Comparison of ENCODE assay signal across 22 mouse cellular contexts in genomic region chr3:122378634-122379033, GRCm38 (mm10).
DNase-seq lines count a peak whose midpoint lies in the region; ATAC-seq lines count a peak whose summit lies in the region.
"Had no signal": no experiment of that assay in that cellular context is flagged by ENCODE, and none has a peak within 500 bp of the region (broad histone marks: within the 10 kb centered on the region; RNA-seq: fewer than 3 reads in every experiment).

No protein-coding gene starts in this region.

- 77% methylated on average over 6 of the region's 6 CpGs for WGBS in midbrain, embryonic 10.5 days
- WGBS in midbrain, embryonic 14.5 days = 82% methylated on average over 6 of the region's 6 CpGs
- WGBS in forebrain, embryonic 12.5 days = 88% methylated on average over 6 of the region's 6 CpGs
- 60% methylated on average over 6 of the region's 6 CpGs for WGBS in kidney, embryonic 14.5 days

- no peaks in the 10 kb centered on the region for H3K36me3 ChIP-seq in midbrain, embryonic 10.5 days
- no peaks in the 10 kb centered on the region for H3K36me3 ChIP-seq in midbrain, embryonic 14.5 days (ENCODE audit: control insufficient read depth, insufficient read depth, low read length)
- H3K36me3 ChIP-seq in forebrain, embryonic 12.5 days (replicated peaks) = no peaks in the 10 kb centered on the region
- no peaks in the 10 kb centered on the region for H3K36me3 ChIP-seq in kidney, embryonic 14.5 days (ENCODE audit: control insufficient read depth, insufficient read depth, low read length)
- H3K36me3 ChIP-seq: forebrain, embryonic 15.5 days; limb, embryonic 10.5 days had no signal

- peaks cover 42% of the 10 kb centered on the region for H3K4me1 ChIP-seq in midbrain, embryonic 10.5 days
- peaks cover 19% of the 10 kb centered on the region for H3K4me1 ChIP-seq in midbrain, embryonic 14.5 days (ENCODE audit: control insufficient read depth, insufficient read depth, low read length)
- H3K4me1 ChIP-seq in forebrain, embryonic 12.5 days = peaks cover 18% of the 10 kb centered on the region
- peaks cover 10% of the 10 kb centered on the region for H3K4me1 ChIP-seq in kidney, embryonic 14.5 days (ENCODE audit: control insufficient read depth, insufficient read depth, low read length)

- no peak for ATAC-seq in midbrain, embryonic 14.5 days (ENCODE audit: low FRiP score, low TSS enrichment)
- ATAC-seq in granulocyte monocyte progenitor cell, adult 5-6 weeks (replicated peaks; ENCODE audit: poor library complexity, severe bottlenecking) = peak; percentile 81
- ATAC-seq in neutrophil, adult 5-6 weeks (ENCODE audit: extremely low read depth, insufficient number of reproducible peaks, low FRiP score, poor library complexity, severe bottlenecking) = peak; percentile 42; the same call in 1 of the 2 replicates
- no peak for ATAC-seq in forebrain, embryonic 12.5 days (ENCODE audit: low FRiP score)
- no peak for ATAC-seq in frontal cortex, adult (ENCODE audit: low TSS enrichment)
- ATAC-seq in kidney, embryonic 14.5 days (ENCODE audit: low FRiP score, low TSS enrichment) = no peak
- ATAC-seq: forebrain, embryonic 15.5 days; hindbrain, embryonic 16.5 days; intestine, embryonic 16.5 days; liver, postnatal 0 days; midbrain, embryonic 16.5 days had no signal

- no peak overlapping the region for H3K4me2 ChIP-seq in midbrain, embryonic 14.5 days (ENCODE audit: low read length)
- H3K4me2 ChIP-seq in forebrain, embryonic 12.5 days = no peak overlapping the region
- H3K4me2 ChIP-seq in kidney, embryonic 14.5 days (replicated peaks; ENCODE audit: low read depth, low read length) = no peak overlapping the region
- H3K4me2 ChIP-seq: forebrain, embryonic 15.5 days had no signal

- H3K4me3 ChIP-seq in midbrain, embryonic 10.5 days = no peak overlapping the region
- no peak overlapping the region for H3K4me3 ChIP-seq in midbrain, embryonic 14.5 days (replicated peaks; ENCODE audit: low read depth, low read length)
- H3K4me3 ChIP-seq in forebrain, embryonic 12.5 days (replicated peaks) = no peak overlapping the region
- no peak overlapping the region for H3K4me3 ChIP-seq in kidney, embryonic 14.5 days (ENCODE audit: low read length)
- H3K4me3 ChIP-seq: forebrain, embryonic 15.5 days; heart, adult 2 months; limb, embryonic 10.5 days had no signal

- no peak for DNase-seq in midbrain, embryonic 10.5 days (ENCODE audit: low spot score)
- no peak for DNase-seq in midbrain, embryonic 14.5 days
- peak; percentile 44 to 53 for DNase-seq in lung, postnatal 4 days
- DNase-seq: adrenal gland, postnatal 10 days; cerebellum, adult 2 months; cerebellum, postnatal 36 days; gastrocnemius, postnatal 14 days; heart, adult 2 months; heart, postnatal 36 days; liver, postnatal 0 days; right cerebral cortex, adult 18-20 months; thymus, postnatal 25 days had no signal

- no peaks in the 10 kb centered on the region for H3K27me3 ChIP-seq in midbrain, embryonic 10.5 days (ENCODE audit: low read depth, poor library complexity, severe bottlenecking)
- no peaks in the 10 kb centered on the region for H3K27me3 ChIP-seq in midbrain, embryonic 14.5 days (ENCODE audit: control insufficient read depth, insufficient read depth, low read length)
- H3K27me3 ChIP-seq in forebrain, embryonic 12.5 days = no peaks in the 10 kb centered on the region
- no peaks in the 10 kb centered on the region for H3K27me3 ChIP-seq in kidney, embryonic 14.5 days (ENCODE audit: control insufficient read depth, insufficient read depth, low read length)
- H3K27me3 ChIP-seq: forebrain, embryonic 15.5 days had no signal

- H3K9ac ChIP-seq in midbrain, embryonic 14.5 days (replicated peaks; ENCODE audit: low read length) = no peak overlapping the region
- no peak overlapping the region for H3K9ac ChIP-seq in forebrain, embryonic 12.5 days
- no peak overlapping the region for H3K9ac ChIP-seq in kidney, embryonic 14.5 days (ENCODE audit: low read depth, low read length)
- H3K9ac ChIP-seq: forebrain, embryonic 15.5 days; liver, postnatal 0 days had no signal

- H3K9me3 ChIP-seq in midbrain, embryonic 10.5 days (replicated peaks) = no peaks in the 10 kb centered on the region
- no peaks in the 10 kb centered on the region for H3K9me3 ChIP-seq in midbrain, embryonic 14.5 days (ENCODE audit: control insufficient read depth, low read length)
- H3K9me3 ChIP-seq in forebrain, embryonic 12.5 days = no peaks in the 10 kb centered on the region
- H3K9me3 ChIP-seq in kidney, embryonic 14.5 days (ENCODE audit: control insufficient read depth, low read length) = no peaks in the 10 kb centered on the region
- H3K9me3 ChIP-seq: forebrain, embryonic 15.5 days; limb, embryonic 10.5 days had no signal

- peak overlapping the region; percentile 42 for H3K27ac ChIP-seq in midbrain, embryonic 10.5 days (replicated peaks)
- no peak overlapping the region for H3K27ac ChIP-seq in midbrain, embryonic 14.5 days (replicated peaks; ENCODE audit: low read depth, low read length)
- no peak overlapping the region for H3K27ac ChIP-seq in forebrain, embryonic 12.5 days
- no peak overlapping the region for H3K27ac ChIP-seq in kidney, embryonic 14.5 days (ENCODE audit: low read depth, low read length)
- H3K27ac ChIP-seq: forebrain, embryonic 15.5 days; heart, adult 2 months; limb, embryonic 10.5 days had no signal

Comparison
In these comparisons a context has a peak if more than half of its experiments do, and no peak if none do; other contexts are left out.
1. DNase-seq: peak in lung, postnatal 4 days (2 of 2); none in midbrain, embryonic 10.5 days (single experiment) and midbrain, embryonic 14.5 days (single experiment).
2. ATAC-seq: peak in granulocyte monocyte progenitor cell, adult 5-6 weeks (single experiment) and neutrophil, adult 5-6 weeks (single experiment); none in midbrain, embryonic 14.5 days (single experiment), forebrain, embryonic 12.5 days (single experiment), frontal cortex, adult (single experiment) and kidney, embryonic 14.5 days (single experiment).